Mouse (Mus musculus) CH12.LX (cell line): ENCODE data around the gene Ttc13.

ENCODE experiments used
- E2F4 ChIP-seq: IDR thresholded peaks from 2 replicates; pipeline ENCODE4 v1.6.1; 2011; ENCODE audit warnings: low read depth, low read length, improper control_type of control experiment; ENCODE audit not compliant: insufficient replicate concordance
- MAX ChIP-seq: IDR thresholded peaks from 2 replicates; pipeline ENCODE4 v1.6.1; 2011; ENCODE audit warnings: low read length, improper control_type of control experiment
- POLR2A ChIP-seq: IDR thresholded peaks from 2 replicates; pipeline ENCODE4 v1.6.1; 2011; ENCODE audit warnings: low read depth, mild to moderate bottlenecking, improper control_type of control experiment, low read length
- UBTF ChIP-seq: IDR thresholded peaks from 2 replicates; pipeline ENCODE4 v1.6.1; 2012; ENCODE audit warnings: low read depth, mild to moderate bottlenecking, inconsistent platforms, low read length, improper control_type of control experiment, moderate library complexity
- ZNF384 ChIP-seq: IDR thresholded peaks from 2 replicates; pipeline ENCODE4 v1.6.1; 2012; ENCODE audit warnings: low read depth, low read length, improper control_type of control experiment, inconsistent platforms

GRCm38 (mm10) chr8:124688899-124689298 lies 32.9 kb downstream of the Ttc13 start:
- TF ChIP-seq UBTF (no peak), E2F4 (no peak), MAX (no peak), POLR2A (no peak), ZNF384 (no peak)
